Mouse (Mus musculus) MEL (cell line): ENCODE data around the gene Zfp27. TPM values are rescaled to one million over a fixed set of nuclear protein-coding genes. Genes with fewer than 3 reads are reported as not detected.

Source experiments
- DNase-seq: peaks from one replicate; pipeline ENCODE4 v3.0.0; 2011; ENCODE audit warnings: low read depth, low spot score
- H3K27ac ChIP-seq: 2 replicates; pipeline ENCODE4 v1.5.1; 2012; ENCODE audit warnings: low read depth, mild to moderate bottlenecking, control low read depth, low read length, moderate library complexity; ENCODE audit not compliant: control insufficient read depth
- H3K27me3 ChIP-seq, 2 experiments: fragments of 150-350 bp in 1 of 2; sonication (generic) in 1 of 2; 2 replicates each; pipeline ENCODE4 v1.6.1; 2012; ENCODE audit warnings: low read length in 2 of 2, mild to moderate bottlenecking in 2 of 2, improper control_type of control experiment in 1 of 2, moderate library complexity in 1 of 2; ENCODE audit not compliant: insufficient read depth in 2 of 2, control insufficient read depth in 1 of 2
- H3K36me3 ChIP-seq, 2 experiments: 2 replicates each; pipeline ENCODE4 v1.6.1; 2012 to 2014; ENCODE audit warnings: low read length in 2 of 2, improper control_type of control experiment in 1 of 2, inconsistent platforms in 1 of 2, mild to moderate bottlenecking in 1 of 2; ENCODE audit not compliant: insufficient read depth in 2 of 2, control insufficient read depth in 1 of 2
- H3K4me1 ChIP-seq, 2 experiments: fragments of 150-350 bp in 1 of 2; sonication (generic) in 1 of 2; 2 replicates each; pipeline ENCODE4 v1.6.1; 2012; ENCODE audit warnings: low read length in 2 of 2, improper control_type of control experiment in 1 of 2, mild to moderate bottlenecking in 1 of 2; ENCODE audit not compliant: insufficient read depth in 2 of 2, control insufficient read depth in 1 of 2
- H3K4me3 ChIP-seq, 2 experiments: fragments of 150-350 bp in 1 of 2; sonication (generic) in 1 of 2; 2 replicates each; pipeline ENCODE4 v1.5.1; 2012; ENCODE audit warnings: low read depth in 2 of 2, low read length in 2 of 2, mild to moderate bottlenecking in 2 of 2, moderate library complexity in 2 of 2, control low read depth in 1 of 2, improper control_type of control experiment in 1 of 2; ENCODE audit not compliant: control insufficient read depth in 1 of 2, insufficient read depth in 1 of 2
- H3K79me2 ChIP-seq: 2 replicates; pipeline ENCODE4 v1.6.1; 2012; ENCODE audit warnings: mild to moderate bottlenecking, low read length, moderate library complexity; ENCODE audit not compliant: control insufficient read depth, poor library complexity, insufficient read depth
- H3K9ac ChIP-seq: 2 replicates; pipeline ENCODE4 v1.6.1; 2012; ENCODE audit warnings: low read depth, mild to moderate bottlenecking, control low read depth, low read length, moderate library complexity; ENCODE audit not compliant: control insufficient read depth, poor library complexity, severe bottlenecking
- H3K9me3 ChIP-seq: fragments of 150-350 bp; sonication (generic); replicated peaks from 2 replicates; pipeline ENCODE4 v1.6.1; 2012; ENCODE audit warnings: mild to moderate bottlenecking, low read length, improper control_type of control experiment, moderate library complexity; ENCODE audit not compliant: insufficient read depth
- BHLHE40 ChIP-seq: IDR thresholded peaks from 2 replicates; pipeline ENCODE4 v1.6.1; 2012; ENCODE audit warnings: low read depth, mild to moderate bottlenecking, inconsistent platforms, low read length, improper control_type of control experiment, borderline replicate concordance
- CHD1 ChIP-seq: IDR thresholded peaks from 2 replicates; pipeline ENCODE4 v1.6.1; 2012; ENCODE audit warnings: low read depth, mild to moderate bottlenecking, inconsistent platforms, low read length, improper control_type of control experiment
- CHD2 ChIP-seq: IDR thresholded peaks from 2 replicates; pipeline ENCODE4 v1.6.1; 2011; ENCODE audit warnings: low read length, improper control_type of control experiment
- CTCF ChIP-seq, 3 experiments: IDR thresholded peaks in 2 of 3; conservative IDR thresholded peaks in 1 of 3; 2 replicates each; pipeline ENCODE4 v1.5.1; 2011 to 2012; ENCODE audit warnings: low read length in 3 of 3, low read depth in 2 of 3, mild to moderate bottlenecking in 2 of 3, improper control_type of control experiment in 1 of 3, inconsistent platforms in 1 of 3, mixed read lengths in 1 of 3, moderate library complexity in 1 of 3; ENCODE audit not compliant: control insufficient read depth in 1 of 3, insufficient read depth in 1 of 3, poor library complexity in 1 of 3, severe bottlenecking in 1 of 3
- E2F4 ChIP-seq: IDR thresholded peaks from 2 replicates; pipeline ENCODE4 v1.6.1; 2011; ENCODE audit warnings: low read depth, low read length, improper control_type of control experiment, borderline replicate concordance
- EP300 ChIP-seq, 2 experiments: IDR thresholded peaks; 2 replicates each; pipeline ENCODE4 v1.6.1; 2011; ENCODE audit warnings: improper control_type of control experiment in 2 of 2, low read length in 2 of 2, low read depth in 1 of 2, mild to moderate bottlenecking in 1 of 2
- ETS1 ChIP-seq: IDR thresholded peaks from 2 replicates; pipeline ENCODE4 v1.6.1; 2012; ENCODE audit warnings: low read depth, mild to moderate bottlenecking, inconsistent platforms, low read length, improper control_type of control experiment, moderate library complexity
- GABPA ChIP-seq: IDR thresholded peaks from 2 replicates; pipeline ENCODE4 v1.6.1; 2012; ENCODE audit warnings: low read depth, mild to moderate bottlenecking, inconsistent platforms, low read length, improper control_type of control experiment, moderate library complexity
- GATA1 ChIP-seq: IDR thresholded peaks from 2 replicates; pipeline ENCODE4 v1.6.1; 2011; ENCODE audit warnings: low read depth, low read length, improper control_type of control experiment
- HCFC1 ChIP-seq: IDR thresholded peaks from 2 replicates; pipeline ENCODE4 v1.6.1; 2012; ENCODE audit warnings: low read depth, mild to moderate bottlenecking, inconsistent platforms, low read length, improper control_type of control experiment, moderate library complexity
- JUND ChIP-seq: IDR thresholded peaks from 2 replicates; pipeline ENCODE4 v1.6.1; 2011; ENCODE audit warnings: low read depth, mild to moderate bottlenecking, improper control_type of control experiment, low read length
- KAT2A ChIP-seq: conservative IDR thresholded peaks from 2 replicates; pipeline ENCODE4 v1.6.1; 2012; ENCODE audit warnings: low read depth, low read length, improper control_type of control experiment, inconsistent platforms
- MAFK ChIP-seq: IDR thresholded peaks from 2 replicates; pipeline ENCODE4 v1.6.1; 2011; ENCODE audit warnings: low read depth, mild to moderate bottlenecking, low read length, improper control_type of control experiment, borderline replicate concordance
- MAX ChIP-seq: IDR thresholded peaks from 2 replicates; pipeline ENCODE4 v1.6.1; 2011; ENCODE audit warnings: low read length, improper control_type of control experiment
- MAZ ChIP-seq: IDR thresholded peaks from 2 replicates; pipeline ENCODE4 v1.6.1; 2012; ENCODE audit warnings: low read depth, mild to moderate bottlenecking, inconsistent platforms, low read length, improper control_type of control experiment
- MEF2A ChIP-seq: IDR thresholded peaks from 2 replicates; pipeline ENCODE4 v1.6.1; 2014; ENCODE audit warnings: low read depth, mild to moderate bottlenecking, inconsistent platforms, low read length, improper control_type of control experiment; ENCODE audit not compliant: poor library complexity, insufficient replicate concordance, severe bottlenecking; ENCODE audit errors: extremely low read depth
- MXI1 ChIP-seq: IDR thresholded peaks from 2 replicates; pipeline ENCODE4 v1.6.1; 2011; ENCODE audit warnings: mild to moderate bottlenecking, low read depth, low read length, improper control_type of control experiment
- MYB ChIP-seq: IDR thresholded peaks from 2 replicates; pipeline ENCODE4 v1.6.1; 2011; ENCODE audit warnings: mild to moderate bottlenecking, low read depth, low read length, improper control_type of control experiment
- MYC ChIP-seq: IDR thresholded peaks from 2 replicates; pipeline ENCODE4 v1.6.1; 2011; ENCODE audit warnings: low read depth, mild to moderate bottlenecking, low read length, improper control_type of control experiment, moderate library complexity
- NELFE ChIP-seq: IDR thresholded peaks from 2 replicates; pipeline ENCODE4 v1.6.1; 2011; ENCODE audit warnings: low read depth, low read length, improper control_type of control experiment
- NRF1 ChIP-seq: IDR thresholded peaks from 2 replicates; pipeline ENCODE4 v1.6.1; 2014; ENCODE audit warnings: low read depth, mild to moderate bottlenecking, inconsistent platforms, low read length, improper control_type of control experiment, moderate library complexity; ENCODE audit not compliant: poor library complexity, insufficient read depth, severe bottlenecking
- POLR2AphosphoS2 ChIP-seq: IDR thresholded peaks from 2 replicates; pipeline ENCODE4 v1.6.1; 2011; ENCODE audit warnings: low read length, improper control_type of control experiment
- POLR2AphosphoS5 ChIP-seq: IDR thresholded peaks from 2 replicates; pipeline ENCODE4 v1.6.1; 2012; ENCODE audit warnings: low read depth, borderline replicate concordance, mild to moderate bottlenecking, inconsistent platforms, low read length, moderate library complexity, mixed read lengths
- RAD21 ChIP-seq: IDR thresholded peaks from 2 replicates; pipeline ENCODE4 v1.6.1; 2011; ENCODE audit warnings: mild to moderate bottlenecking, low read depth, low read length, improper control_type of control experiment
- RCOR1 ChIP-seq: IDR thresholded peaks from 2 replicates; pipeline ENCODE4 v1.6.1; 2012; ENCODE audit warnings: low read depth, mild to moderate bottlenecking, inconsistent platforms, low read length, improper control_type of control experiment
- SIN3A ChIP-seq: IDR thresholded peaks from 2 replicates; pipeline ENCODE4 v1.6.1; 2012; ENCODE audit warnings: low read length, improper control_type of control experiment, inconsistent platforms
- SMC3 ChIP-seq: IDR thresholded peaks from 2 replicates; pipeline ENCODE4 v1.6.1; 2011; ENCODE audit warnings: low read depth, low read length, improper control_type of control experiment
- TAL1 ChIP-seq: IDR thresholded peaks from 2 replicates; pipeline ENCODE4 v1.6.1; 2012; ENCODE audit warnings: mild to moderate bottlenecking, inconsistent platforms, low read length, moderate library complexity, mixed read lengths
- TBP ChIP-seq: IDR thresholded peaks from 2 replicates; pipeline ENCODE4 v1.8.0; 2011; ENCODE audit warnings: low read depth, low read length, improper control_type of control experiment
- TCF12 ChIP-seq: IDR thresholded peaks from 2 replicates; pipeline ENCODE4 v1.6.1; 2014; ENCODE audit warnings: low read depth, mild to moderate bottlenecking, inconsistent platforms, low read length, improper control_type of control experiment, moderate library complexity
- UBTF ChIP-seq: IDR thresholded peaks from 2 replicates; pipeline ENCODE4 v1.6.1; 2012; ENCODE audit warnings: low read depth, mild to moderate bottlenecking, inconsistent platforms, low read length, improper control_type of control experiment, moderate library complexity, borderline replicate concordance; ENCODE audit not compliant: insufficient read depth
- USF1 ChIP-seq: IDR thresholded peaks from 2 replicates; pipeline ENCODE4 v1.6.1; 2014; ENCODE audit warnings: low read depth, mild to moderate bottlenecking, inconsistent platforms, low read length, improper control_type of control experiment, moderate library complexity
- USF2 ChIP-seq, 2 experiments: IDR thresholded peaks; 2 replicates each; pipeline ENCODE4 v1.6.1; 2011 to 2012; ENCODE audit warnings: improper control_type of control experiment in 2 of 2, low read length in 2 of 2, borderline replicate concordance in 1 of 2, inconsistent platforms in 1 of 2, low read depth in 1 of 2, mild to moderate bottlenecking in 1 of 2; ENCODE audit not compliant: insufficient read depth in 1 of 2
- ZKSCAN1 ChIP-seq: IDR thresholded peaks from 2 replicates; pipeline ENCODE4 v1.6.1; 2012; ENCODE audit warnings: low read depth, mild to moderate bottlenecking, inconsistent platforms, low read length, improper control_type of control experiment, moderate library complexity
- ZMIZ1 ChIP-seq: IDR thresholded peaks from 2 replicates; pipeline ENCODE4 v1.6.1; 2012; ENCODE audit warnings: low read depth, mild to moderate bottlenecking, inconsistent platforms, low read length, improper control_type of control experiment, moderate library complexity
- polyA plus RNA-seq, 2 experiments: library from polyadenylated mRNA; stranded (reverse) in 1 of 2; unstranded in 1 of 2; fragments of >175 nt in 1 of 2; fragments of >200 nt in 1 of 2; gene quantifications; 2 replicates each; pipeline versions ENCODE4 v1.2.1 to v1.2.4; 2012; ENCODE audit warnings: low replicate concordance in 2 of 2, low read depth in 1 of 2; ENCODE audit not compliant: insufficient read length in 2 of 2, insufficient read depth in 1 of 2, missing spikeins in 1 of 2
- total RNA-seq: library from RNA; depleted of rRNA; stranded (reverse); fragments of 300-350 nt; gene quantifications from 2 replicates; pipeline ENCODE4 v1.2.3, GENCODE M21; 2012; rRNA removed

Zfp27 gene
- total RNA-seq, result 4.3 and 4.9 TPM in 2 replicates
- 1 to 10 TPM in 1 of 2 experiments, not detected in 1; 5.0 TPM for polyA plus RNA-seq

DNA sequence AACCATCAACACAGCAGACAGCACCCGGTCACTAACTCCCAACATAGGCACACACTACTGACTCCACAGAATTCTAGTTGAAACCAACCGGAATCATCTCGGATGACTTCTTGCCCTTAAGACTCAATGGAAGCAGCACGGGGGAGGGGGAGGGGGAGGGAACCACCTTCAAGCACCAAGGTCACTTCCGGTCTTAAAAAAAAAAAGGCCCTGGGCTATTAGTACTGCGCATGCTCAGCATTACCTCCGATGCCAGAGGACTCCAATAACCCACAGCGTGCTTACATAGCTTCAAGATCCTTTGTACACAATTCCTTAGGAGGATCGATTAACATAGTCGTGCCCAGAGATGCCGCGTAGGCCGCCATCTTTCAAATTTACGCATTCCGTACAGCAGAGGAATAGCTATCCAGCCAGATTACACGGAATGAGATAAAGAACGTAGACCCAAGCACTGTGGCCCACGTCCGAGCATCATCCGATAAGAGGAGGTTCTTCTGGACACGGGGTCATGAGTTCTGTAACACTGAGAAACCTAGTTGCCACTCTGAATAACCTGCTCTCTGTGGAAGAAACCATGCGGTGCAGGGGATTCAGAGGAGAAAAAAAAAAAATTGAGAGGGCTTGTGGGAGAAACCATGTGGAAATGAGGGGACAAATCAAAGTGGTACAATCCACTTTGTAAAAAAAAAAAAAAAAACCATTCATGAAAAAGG lies at the start of gene Zfp27:
Zfp27 (minus strand) TSS at position 607 of the 716 bp plus-strand sequence.
- Histone ChIP-seq H3K9ac (peak within 1 kb of the TSS; percentile 70), H3K4me3 (peak within 1 kb of the TSS; percentile 74 to 90)
- peak; percentile 84 for DNase-seq
- TF ChIP-seq BHLHE40 (0 out of 2 replicates have a peak, but pooled peaks have one; percentile 34), MYC (peak; percentile 78), NRF1 (peak; percentile 63), POLR2AphosphoS2 (peak; percentile 54; the same call in 1 of the 2 replicates), RCOR1 (no peak), RAD21 (no peak), JUND (no peak), TBP (0 out of 2 replicates have a peak, but pooled peaks have one; percentile 37), CTCF (IDR thresholded peaks at IDR 0.05 in 2 of 3, conservative IDR thresholded peaks at IDR 0.05 in 1 of 3; ENCODE audit: control insufficient read depth in 1 of 3, insufficient read depth in 1 of 3, low read depth in 2 of 3, low read length in 3 of 3, poor library complexity in 1 of 3, severe bottlenecking in 1 of 3) (no peak), HCFC1 (peak; percentile 71), SMC3 (no peak), E2F4 (no peak), POLR2AphosphoS5 (no peak), USF1 (0 out of 2 replicates have a peak, but pooled peaks have one; percentile 10), KAT2A (no peak), CHD2 (no peak), TAL1 (no peak), CHD1 (peak; percentile 98), MXI1 (peak; percentile 56; the same call in 1 of the 2 replicates), USF2 (IDR thresholded peaks at IDR 0.05; ENCODE audit: borderline replicate concordance in 1 of 2, insufficient read depth in 1 of 2, low read depth in 1 of 2, low read length in 2 of 2) (no peak), ZMIZ1 (0 out of 2 replicates have a peak, but pooled peaks have one; percentile 25), NELFE (peak; percentile 53), MAZ (no peak), ETS1 (0 out of 2 replicates have a peak, but pooled peaks have one; percentile 20), MAFK (no peak), TCF12 (no peak), UBTF (no peak), SIN3A (peak; percentile 84), MEF2A (no peak), GATA1 (no peak), ZKSCAN1 (peak; percentile 29; the same call in 1 of the 2 replicates), MAX (peak; percentile 13), GABPA (no peak), EP300 (IDR thresholded peaks at IDR 0.05; ENCODE audit: low read depth in 1 of 2, low read length in 2 of 2) (no peak), MYB (no peak)

More for the DNA sequence above, at the start of gene Zfp27:
- peaks cover 0 to 5% of the 10 kb centered on the region in 2 experiments; a peak in 1 of 4 replicates for H3K4me1 ChIP-seq
- no peaks in the 10 kb centered on the region for H3K27me3 ChIP-seq
- H3K79me2 ChIP-seq, result no peaks in the 10 kb centered on the region
- H3K9me3 ChIP-seq, result no peaks in the 10 kb centered on the region
- no peaks in the 10 kb centered on the region; a peak in 1 of 4 replicates for H3K36me3 ChIP-seq
- peak within 1 kb of the TSS; percentile 89 for H3K27ac ChIP-seq
